Mouse (Mus musculus) kidney, postnatal 36 days (tissue): ENCODE measurements around the gene Prdm8.
A peak's percentile ranks its signal among the peaks of the same experiment; 100 is the strongest.

Experiments
- DNase-seq, 2 experiments: peaks; one replicate each; pipeline ENCODE4 v3.0.0; 2021 to 2022; ENCODE audit warnings: mixed read lengths in 2 of 2

Prdm8 gene

GRCm38 (mm10) chr5:98167180-98167824 is at the start of gene Prdm8:
TSS of gene Prdm8 (plus strand) at chr5:98167198.
- DNase-seq = peak; percentile 49 to 78

GRCm38 (mm10) chr5:98127074-98127473 is 39.9 kb upstream of the Prdm8 start:
- no peak for DNase-seq

- no peak for DNase-seq
Observed at GRCm38 (mm10) chr5:98138545-98139296, 28.3 kb upstream of the Prdm8 start.

DNA sequence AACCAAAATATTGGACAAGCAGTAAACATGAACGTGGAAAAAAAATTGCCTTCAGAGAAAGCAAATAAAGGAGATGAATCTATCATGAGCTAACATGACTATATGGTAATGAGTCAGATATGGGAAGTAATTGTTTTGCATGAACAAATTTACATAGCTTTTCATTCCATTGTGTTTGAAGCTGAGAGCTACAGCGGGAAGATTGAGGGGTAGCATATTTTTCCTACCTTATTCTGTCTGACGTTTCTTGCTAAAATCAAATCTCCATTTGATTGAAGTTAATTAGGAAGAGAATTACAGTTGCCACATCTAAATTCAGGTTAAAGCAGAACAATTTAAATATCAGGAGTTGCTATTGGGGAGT is 27.7 kb upstream of the Prdm8 start:
- no peak for DNase-seq

- no peak for DNase-seq
Observed at GRCm38 (mm10) chr5:98146895-98147294, 20.1 kb upstream of the Prdm8 start.

DNA sequence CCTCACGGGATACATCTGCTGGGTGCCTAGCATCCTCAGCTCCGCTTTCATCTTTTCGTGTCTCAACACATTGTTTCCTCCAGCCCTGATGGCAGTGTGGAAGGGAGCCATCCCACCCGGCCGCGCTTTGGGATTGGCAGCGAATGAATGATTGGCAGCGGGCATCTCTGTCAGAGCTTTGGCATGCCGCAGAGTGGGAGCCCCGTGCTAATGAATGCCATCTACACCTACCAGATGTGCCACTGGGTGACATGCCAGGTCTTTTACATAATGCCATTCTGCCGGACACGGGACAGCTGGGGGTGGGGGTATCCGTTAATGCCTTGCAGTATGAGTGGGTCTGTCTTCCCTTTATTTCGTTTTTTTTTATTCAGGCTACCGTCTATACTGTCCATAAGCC is 882 bp upstream of the Prdm8 start:
- DNase-seq = no peak

GRCm38 (mm10) chr5:98168356-98169285 is 1.6 kb downstream of the Prdm8 start:
- DNase-seq = no peak

- no peak for DNase-seq
Observed at GRCm38 (mm10) chr5:98169376-98170351, 2.7 kb downstream of the Prdm8 start.

- DNase-seq = no peak
Observed at GRCm38 (mm10) chr5:98171651-98172230, 4.7 kb downstream of the Prdm8 start.

DNA sequence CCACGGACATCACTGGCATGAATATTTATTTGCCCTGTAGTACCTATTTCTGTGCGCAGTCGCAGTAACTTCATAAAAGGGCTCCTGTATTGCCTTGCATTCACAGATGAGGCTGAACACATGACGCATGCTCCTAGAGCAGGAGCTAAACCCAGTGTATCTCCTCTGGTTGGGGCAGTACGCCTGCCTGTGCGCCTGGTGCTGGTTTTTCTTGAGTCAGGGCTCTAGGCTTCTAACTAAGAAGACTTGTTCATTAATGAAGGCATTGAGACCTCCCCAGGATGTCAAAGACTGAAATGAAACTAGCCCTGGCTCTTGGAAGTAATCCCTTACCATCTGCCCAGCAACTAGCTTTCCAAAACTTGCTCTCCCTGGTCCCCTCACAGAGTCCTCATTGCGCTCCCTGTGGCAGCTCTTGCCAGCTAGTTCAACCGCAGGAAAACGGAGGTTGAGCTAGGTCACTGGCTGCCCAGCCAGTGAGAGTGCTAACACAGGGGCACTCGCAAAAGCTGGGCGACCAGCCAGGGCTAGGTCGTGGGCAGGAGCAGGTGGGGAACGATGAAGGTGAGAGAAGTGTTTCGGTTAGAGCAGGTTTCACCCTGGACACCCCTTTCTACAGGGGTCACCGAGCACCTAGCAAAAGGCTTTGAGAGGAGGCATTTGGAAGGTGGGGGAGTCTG is 5.6 kb downstream of the Prdm8 start:
- no peak for DNase-seq

- no peak for DNase-seq
Observed at GRCm38 (mm10) chr5:98173694-98174093, 6.7 kb downstream of the Prdm8 start.

DNA sequence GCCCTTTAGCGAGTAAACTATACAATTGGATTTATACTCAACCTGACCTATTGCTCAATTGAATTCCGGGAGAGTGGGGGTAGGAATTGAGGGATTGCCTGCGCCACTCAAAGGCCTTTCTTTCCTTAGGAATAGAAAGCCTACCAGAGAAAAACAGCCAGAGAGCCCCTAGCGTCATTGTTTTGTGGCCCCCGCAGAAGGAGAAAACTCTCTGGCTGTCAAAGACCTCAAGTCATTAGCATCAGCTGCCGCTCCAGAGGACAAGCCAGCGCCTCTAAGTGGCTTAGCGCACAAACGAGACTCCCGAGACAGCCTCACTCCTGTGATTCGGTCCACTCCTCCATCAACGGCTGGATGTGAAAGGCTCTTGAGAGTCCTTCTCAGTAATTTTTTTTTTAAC is 12.6 kb downstream of the Prdm8 start:
- no peak for DNase-seq

GRCm38 (mm10) chr5:98180461-98180887 is 13.5 kb downstream of the Prdm8 start:
- no peak for DNase-seq

DNA sequence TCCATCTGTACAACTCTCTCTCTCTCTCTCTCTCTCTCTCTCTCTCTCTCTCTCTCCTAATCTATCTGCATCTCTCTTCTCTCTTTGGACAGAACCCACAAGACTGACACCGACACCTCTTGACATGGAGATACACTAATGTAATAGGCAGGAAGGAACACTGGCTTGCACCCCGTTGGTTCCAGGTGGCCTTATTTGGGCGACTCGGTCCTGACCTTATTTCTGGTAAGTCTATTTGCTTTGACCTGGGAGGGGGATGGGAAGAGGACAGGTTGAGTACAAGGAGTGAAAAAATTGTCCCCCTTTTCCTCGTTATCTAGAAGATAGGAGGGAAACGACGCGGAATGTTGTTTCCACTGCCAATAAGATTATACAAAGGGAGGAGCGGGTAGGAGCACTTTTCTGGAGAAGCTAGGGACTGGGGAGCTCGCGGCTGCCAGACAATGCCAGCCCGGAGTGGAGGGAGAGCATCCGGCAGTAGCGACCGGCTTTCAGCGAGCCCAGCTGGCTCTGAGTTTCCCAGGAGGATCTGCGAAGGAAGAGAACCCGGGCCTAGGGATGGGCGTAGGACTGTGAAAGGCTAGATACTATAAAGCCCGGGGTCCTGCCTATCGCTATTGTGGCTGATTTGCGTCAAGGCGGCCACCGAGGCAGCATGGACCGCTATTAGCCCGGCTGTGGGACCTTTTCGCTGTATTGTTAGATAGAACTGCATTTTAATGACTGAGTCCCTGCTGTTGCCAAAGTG is 14.1 kb downstream of the Prdm8 start:
- DNase-seq = no peak

GRCm38 (mm10) chr5:98181686-98182602 is 14.9 kb downstream of the Prdm8 start:
- no peak for DNase-seq

GRCm38 (mm10) chr5:98182603-98182920 is 15.6 kb downstream of the Prdm8 start:
- no peak for DNase-seq

DNA sequence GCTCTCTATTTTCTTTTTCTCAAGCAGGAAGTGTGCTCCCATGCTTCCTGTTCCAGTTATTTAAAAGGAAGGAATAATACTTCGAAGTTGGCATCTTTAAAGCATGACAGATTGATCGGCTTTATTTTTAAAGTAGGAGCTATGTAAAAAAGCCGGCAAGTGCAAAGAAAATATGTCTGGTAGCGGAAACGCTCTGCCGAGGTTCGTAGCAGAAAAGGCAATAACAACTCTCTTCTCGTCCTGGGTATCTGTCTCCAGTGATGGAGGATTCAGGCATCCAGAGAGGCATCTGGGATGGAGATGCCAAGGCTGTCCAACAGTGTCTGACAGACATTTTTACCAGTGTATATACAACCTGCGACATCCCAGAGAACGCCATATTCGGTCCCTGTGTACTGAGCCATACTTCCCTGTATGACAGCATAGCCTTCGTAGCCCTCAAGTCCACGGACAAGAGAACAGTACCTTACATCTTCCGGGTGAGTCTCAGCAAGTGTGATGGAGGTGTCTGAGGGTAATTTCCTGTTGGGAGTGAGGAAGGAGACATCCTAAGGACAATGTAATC is 16.1 kb downstream of the Prdm8 start:
- no peak for DNase-seq

DNA sequence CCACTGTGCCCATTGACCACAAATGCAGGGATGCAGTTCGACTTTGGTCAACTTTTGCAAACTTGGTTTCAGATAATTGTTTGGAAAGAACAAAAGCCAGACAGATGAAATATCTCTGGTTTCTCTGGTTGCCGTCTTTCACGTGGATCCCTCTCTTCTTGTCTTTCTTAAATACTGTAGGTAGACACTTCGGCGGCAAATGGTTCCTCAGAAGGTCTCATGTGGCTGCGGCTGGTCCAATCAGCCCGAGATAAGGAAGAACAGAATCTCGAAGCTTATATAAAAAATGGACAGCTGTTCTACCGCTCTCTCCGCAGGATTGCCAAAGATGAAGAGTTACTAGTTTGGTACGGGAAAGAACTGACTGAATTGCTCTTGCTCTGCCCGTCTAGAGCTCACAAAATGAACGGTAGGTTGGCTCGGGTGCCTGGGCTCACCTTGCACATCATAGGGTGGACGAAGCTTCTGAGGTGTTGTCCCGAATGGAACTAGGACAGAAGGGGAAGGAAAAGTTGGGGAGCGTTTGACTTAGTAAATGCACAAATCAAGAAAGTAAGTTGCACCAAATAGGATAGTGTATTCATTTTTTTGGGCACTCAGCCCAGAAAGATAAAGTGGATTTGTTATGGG is 17.4 kb downstream of the Prdm8 start:
- DNase-seq = no peak
